Mouse (Mus musculus): Measurements from ENCODE around the gene Zfp628. TPM values are rescaled to one million over a fixed set of nuclear protein-coding genes. Genes with fewer than 3 reads are reported as not detected.

The Zfp628 gene
- total RNA-seq, 2 experiments from 2014 or later, result 7.9 to 8.4 TPM

GRCm38 (mm10) chr7:4915669-4916416, 826 bp downstream of the Zfp628 start:
- intact Hi-C loops (cut with DNase I; ENCODE audit: low total_unique reads), result no loop called here
- no peak for DNase-seq

DNA sequence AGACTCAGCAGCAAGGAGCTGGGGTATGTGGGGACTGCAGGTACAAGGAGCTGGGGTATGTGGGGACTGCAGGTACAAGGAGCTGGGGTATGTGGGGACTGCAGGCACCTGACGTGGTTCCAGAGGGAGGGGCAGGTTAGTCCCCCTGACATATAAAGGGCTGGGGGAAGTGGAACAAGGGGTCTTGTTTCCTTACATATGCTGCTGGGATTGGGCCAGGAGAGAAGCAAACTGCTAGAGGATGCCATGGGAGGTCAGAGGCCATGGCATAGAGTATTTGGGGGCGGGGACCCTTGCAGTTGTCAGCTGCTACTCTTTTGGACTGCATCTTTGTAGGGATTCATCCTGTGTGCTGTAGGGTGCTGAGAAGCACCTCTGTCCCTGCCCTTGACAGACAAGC, 2.5 kb downstream of the Zfp628 start:
- DNase-seq, result no peak
- intact Hi-C loops (cut with DNase I; ENCODE audit: low total_unique reads), result no loop called here

- no peak for DNase-seq
- intact Hi-C loops (cut with DNase I; ENCODE audit: low total_unique reads), result no loop called here
Measured at GRCm38 (mm10) chr7:4918681-4919080, 3.7 kb downstream of the Zfp628 start.

DNA sequence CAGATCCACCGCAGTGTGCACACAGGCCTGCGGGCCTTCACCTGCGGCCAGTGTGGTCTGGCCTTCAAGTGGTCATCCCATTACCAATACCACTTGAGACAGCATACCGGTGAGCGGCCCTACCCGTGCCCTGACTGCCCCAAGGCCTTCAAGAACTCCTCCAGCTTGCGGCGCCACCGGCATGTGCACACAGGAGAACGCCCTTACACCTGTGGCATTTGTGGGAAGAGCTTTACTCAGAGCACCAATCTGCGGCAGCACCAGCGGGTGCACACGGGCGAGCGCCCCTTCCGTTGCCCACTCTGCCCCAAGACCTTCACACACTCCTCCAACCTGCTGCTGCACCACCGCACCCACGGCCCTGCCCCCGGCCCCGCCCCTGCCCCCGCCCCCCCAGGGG, 4.1 kb downstream of the Zfp628 start:
- intact Hi-C loops (cut with DNase I; ENCODE audit: low total_unique reads), result no loop called here
- DNase-seq, result no peak

GRCm38 (mm10) chr7:4919971-4920370, 5.0 kb downstream of the Zfp628 start:
- DNase-seq, result no peak
- intact Hi-C loops (cut with DNase I; ENCODE audit: low total_unique reads), result no loop called here

DNA sequence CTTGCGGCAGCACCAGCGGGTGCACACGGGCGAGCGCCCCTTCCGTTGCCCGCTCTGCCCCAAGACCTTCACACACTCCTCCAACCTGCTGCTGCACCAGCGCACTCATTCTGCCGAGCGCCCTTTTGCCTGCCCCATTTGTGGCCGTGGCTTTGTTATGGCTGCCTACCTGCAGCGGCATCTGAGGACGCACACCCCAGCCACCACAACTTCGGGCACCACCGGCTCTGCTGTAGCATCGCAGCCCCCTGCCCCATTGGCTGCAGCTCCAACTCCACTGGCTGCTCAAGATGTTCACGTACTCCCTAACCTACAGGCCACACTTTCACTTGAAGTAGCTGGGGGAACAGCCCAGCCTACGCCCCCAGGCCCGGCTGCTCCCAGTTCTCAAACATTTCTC, 5.5 kb downstream of the Zfp628 start:
- DNase-seq, result no peak
- intact Hi-C loops (cut with DNase I; ENCODE audit: low total_unique reads), result no loop called here

DNA sequence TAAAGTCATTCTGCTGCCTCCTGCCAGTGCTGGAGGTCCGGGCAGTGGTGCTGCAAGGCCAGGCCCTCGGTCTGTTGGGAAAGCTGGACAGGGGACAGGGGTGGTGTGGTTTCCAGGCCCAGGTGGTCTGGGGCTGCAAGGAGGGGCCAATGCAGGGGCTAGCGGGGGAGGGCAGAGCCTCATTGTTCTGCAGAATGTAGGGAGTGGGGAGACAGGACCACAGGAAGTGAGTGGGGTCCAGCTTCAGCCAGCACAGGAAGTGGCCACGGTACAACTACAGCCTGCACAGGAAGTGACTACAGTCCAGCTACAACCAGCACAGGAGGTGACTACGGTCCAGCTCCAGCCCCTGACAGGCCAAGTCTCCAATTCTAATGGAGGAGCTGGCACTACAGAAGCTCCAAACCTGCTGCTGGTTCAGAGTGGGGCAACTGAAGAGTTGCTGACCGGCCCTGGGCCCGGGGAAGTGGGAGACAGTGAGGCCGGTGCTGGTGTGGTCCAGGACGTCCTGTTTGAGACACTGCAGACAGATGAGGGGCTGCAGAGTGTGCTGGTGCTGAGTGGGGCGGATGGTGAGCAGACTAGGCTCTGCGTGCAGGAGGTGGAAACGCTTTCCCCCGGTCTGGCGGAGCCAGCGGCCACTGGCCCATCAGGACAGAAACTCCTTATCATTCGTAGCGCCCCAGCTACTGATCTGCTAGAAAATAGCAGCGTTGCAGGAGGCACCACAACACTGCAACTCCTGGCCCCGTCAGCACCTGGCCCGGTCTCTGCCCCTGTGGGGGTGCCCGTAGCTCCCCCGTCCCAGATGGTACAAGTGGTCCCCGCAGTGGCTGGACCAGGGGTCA, 6.2 kb downstream of the Zfp628 start:
- DNase-seq, result no peak
- intact Hi-C loops (cut with DNase I; ENCODE audit: low total_unique reads), result no loop called here

DNA sequence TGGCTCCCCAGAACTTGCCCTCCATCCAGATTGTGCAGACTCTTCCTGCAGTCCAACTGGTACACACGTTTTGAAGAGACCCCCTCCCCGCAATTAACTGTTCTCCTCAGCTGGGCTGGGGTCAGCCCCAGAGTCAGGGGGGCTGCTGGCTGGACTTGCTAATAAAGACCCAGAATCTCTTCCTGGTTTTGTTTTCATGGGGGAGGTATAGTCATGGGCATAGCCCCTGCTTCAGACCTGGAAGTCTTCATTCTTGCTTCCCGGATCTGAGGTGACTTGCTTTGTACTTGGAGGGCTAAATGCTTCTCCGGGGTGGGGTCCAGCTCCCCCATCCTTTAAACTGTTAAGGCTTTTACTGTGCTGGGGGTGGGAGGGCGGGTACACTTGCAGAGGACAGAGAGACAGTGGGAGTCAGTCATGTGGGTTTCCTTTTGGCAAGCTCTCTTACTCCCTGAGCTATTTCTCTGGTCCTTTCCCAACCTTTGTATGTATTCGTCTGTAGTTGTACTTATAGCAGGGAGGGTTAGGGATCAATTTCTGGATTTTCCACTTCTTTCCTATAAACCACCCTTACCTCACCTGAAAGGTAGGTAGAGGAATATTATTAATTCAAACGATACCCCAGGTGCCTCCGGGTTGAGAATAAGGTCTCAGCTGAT, 6.9 kb downstream of the Zfp628 start, which contains the start of gene Nat14:
Nat14 (plus strand) TSS at position 205 of the 659 bp plus-strand sequence.
- DNase-seq, result no peak
- intact Hi-C loops (cut with DNase I; ENCODE audit: low total_unique reads), result no loop called here

DNA sequence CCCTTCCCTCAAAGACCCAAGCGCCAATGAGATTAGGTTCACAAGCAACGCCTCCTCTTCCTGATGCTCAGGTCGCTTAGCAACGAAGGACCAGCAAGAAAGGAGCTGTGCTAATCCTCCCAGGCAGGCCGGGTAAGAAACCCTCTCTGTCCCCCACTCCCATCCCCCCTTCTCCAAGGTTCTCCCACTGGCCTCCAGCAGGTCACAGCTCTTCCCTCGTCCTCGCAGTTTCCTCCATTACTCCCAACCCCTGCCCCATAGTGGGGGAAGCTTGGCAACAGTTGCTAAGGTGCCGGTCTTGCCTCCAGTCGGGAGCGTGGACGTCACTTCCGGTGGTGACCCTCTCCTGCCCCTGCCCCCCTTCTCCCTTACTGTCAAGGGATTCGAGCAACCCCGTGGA, 7.5 kb downstream of the Zfp628 start:
- intact Hi-C loops (cut with DNase I; ENCODE audit: low total_unique reads), result no loop called here

GRCm38 (mm10) chr7:4922931-4923565, 8.0 kb downstream of the Zfp628 start:
- DNase-seq, result no peak
- intact Hi-C loops (cut with DNase I; ENCODE audit: low total_unique reads), result no loop called here

More for the DNA sequence above, 7.5 kb downstream of the Zfp628 start:
- peak; percentile 72 for DNase-seq

GRCm38 (mm10) chr7:4923586-4924364, 8.8 kb downstream of the Zfp628 start:
- peak; percentile 78 for DNase-seq
- intact Hi-C loops (cut with DNase I; ENCODE audit: low total_unique reads), result no loop called here

DNA sequence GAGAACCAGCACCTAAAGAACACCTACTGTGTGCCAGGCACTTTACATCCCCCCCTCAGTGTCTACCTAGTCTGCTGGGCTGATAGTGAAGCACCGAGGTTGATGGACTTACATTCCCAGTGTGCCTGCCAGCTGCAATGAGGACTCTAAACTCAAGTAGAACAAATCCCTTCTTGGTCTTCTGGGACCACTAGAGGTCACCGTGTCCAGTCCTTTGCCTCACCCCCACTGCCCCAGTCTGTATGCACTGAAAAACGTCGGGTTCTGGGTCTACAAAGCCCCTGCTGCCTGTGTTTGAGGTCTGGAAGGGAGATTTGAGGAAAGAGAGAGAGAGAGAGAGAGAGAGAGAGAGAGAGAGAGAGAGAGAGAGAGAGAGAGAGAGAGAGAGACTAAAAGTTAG, 9.5 kb downstream of the Zfp628 start:
- DNase-seq, result no peak
- intact Hi-C loops (cut with DNase I; ENCODE audit: low total_unique reads), result no loop called here

DNA sequence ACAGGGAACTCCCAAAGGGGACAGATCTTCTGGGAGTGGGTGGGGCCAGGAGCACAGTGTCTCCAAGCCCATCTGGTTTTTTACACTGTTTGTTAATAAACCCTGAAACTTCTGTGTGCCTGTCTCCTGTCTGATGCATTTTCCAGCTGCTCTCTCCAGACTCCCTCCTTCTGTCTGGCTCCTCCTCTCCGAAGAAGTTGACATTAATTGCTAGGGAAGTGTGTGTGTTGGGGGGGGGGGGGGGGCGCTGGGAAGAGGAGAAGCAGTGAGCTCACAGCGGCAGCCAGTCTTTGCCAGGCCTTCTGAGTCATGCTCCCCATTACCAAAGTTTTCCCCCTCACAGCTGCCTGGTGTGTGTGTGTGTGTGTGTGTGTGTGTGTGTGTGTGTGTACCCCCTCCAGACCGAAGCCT, 9.9 kb downstream of the Zfp628 start:
- DNase-seq, result peak; percentile 70
- intact Hi-C loops (cut with DNase I; ENCODE audit: low total_unique reads), result no loop called here

DNA sequence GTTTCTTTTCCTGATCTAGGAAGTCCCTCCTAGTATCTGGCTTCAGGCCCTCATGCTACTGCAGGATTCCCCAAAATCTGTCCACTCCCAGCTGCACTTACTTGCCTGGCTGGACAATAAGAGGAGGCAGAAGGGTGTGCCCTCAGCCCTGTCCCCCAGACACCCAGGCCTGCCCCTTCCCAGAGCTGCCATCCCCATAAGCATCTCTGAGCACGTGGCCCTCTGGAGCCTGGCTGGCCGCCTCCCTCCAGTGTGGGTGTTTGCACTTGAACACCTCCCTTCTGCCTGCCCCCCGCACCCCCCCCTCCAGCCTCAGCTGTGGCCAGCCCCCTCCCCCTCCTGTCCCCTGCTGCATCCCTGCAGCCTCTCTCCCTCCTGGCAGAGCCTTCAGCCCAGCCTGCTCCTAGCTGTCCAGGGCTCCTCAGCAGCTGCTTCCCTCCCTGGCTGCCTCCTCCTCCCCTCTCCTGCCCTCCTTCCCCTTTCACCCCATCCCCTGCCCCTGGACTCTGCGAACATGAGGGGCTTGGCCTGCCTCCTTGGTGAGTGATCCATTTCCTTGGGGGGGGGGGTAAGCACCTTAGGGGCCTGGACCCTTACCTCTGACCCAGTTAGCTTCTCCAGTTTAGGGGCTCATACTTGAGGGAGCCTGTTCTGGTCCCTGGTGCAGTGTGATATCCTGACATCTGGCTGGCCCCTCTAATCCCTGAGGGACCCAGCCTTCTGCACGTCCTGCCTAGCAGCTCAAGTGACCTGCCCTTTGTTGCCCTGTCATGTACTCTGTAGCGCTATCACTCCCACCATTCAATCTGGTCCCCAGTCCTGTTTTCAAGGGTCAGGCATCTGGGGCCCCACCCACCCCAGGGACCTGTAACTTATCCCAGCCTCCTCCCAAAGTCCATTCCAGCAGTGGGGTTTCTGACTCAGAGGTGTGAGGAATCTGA, 10.7 kb downstream of the Zfp628 start, which contains the start of gene Ssc5d:
Ssc5d (plus strand) TSS at position 345 of the 941 bp plus-strand sequence.
- peak; percentile 85 for DNase-seq
- intact Hi-C loops (cut with DNase I; ENCODE audit: low total_unique reads), result no loop called here

DNA sequence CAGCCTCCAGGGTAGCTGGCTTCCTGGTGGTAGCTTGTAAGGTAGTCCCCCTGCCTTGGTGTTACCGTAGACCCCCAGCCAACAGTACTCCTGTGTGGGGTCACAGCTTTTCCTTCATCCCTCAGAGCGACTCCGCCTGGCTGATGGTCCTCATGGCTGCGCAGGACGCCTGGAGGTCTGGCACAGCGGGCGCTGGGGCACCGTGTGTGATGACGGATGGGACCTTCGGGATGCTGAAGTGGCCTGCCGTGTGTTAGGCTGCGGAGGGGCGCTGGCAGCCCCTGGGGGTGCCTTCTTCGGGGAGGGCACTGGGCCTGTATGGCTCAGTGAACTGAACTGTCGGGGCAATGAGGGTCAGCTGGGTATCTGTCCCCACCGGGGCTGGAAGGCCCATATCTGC, 11.8 kb downstream of the Zfp628 start:
- intact Hi-C loops (cut with DNase I; ENCODE audit: low total_unique reads), result no loop called here
- DNase-seq, result no peak

DNA sequence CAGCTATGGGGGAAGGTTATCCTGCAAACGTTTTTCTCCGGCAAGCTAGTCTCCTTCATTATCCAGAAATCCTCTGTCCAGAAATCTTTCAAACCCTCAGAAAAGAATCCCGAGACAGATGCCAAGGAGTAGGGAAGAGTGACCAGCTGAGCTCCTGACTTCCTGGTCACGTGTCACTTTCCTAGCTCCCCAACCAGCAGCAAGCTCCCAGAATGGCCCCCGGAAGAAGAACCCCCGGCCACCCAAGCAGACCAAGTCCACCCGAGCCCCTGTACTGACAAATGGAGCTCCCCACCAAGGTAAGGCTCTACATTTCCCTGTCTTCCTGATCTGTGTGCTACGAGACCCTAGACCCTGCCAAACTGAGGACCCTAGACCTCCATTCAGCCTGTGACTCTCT, 12.7 kb downstream of the Zfp628 start:
- intact Hi-C loops (cut with DNase I; ENCODE audit: low total_unique reads), result no loop called here
- no peak for DNase-seq

DNA sequence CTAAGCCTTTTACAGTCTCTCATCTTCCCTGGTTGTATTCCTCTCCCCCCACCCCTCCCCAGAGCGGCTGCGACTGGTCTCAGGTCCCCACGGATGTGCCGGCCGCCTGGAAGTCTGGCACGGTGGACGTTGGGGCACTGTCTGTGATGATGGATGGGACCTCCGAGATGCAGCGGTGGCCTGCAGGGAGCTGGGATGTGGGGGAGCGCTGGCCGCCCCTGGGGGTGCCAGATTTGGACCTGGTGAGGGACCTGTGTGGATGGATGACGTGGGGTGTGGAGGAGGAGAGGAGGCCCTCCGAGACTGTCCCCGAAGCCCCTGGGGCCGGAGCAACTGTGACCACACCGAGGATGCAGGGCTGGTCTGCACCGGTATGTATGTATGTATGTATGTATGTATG, 13.3 kb downstream of the Zfp628 start:
- intact Hi-C loops (cut with DNase I; ENCODE audit: low total_unique reads), result no loop called here
- no peak for DNase-seq

GRCm38 (mm10) chr7:4933103-4933502, 18.1 kb downstream of the Zfp628 start:
- no peak for DNase-seq
- intact Hi-C loops (cut with DNase I; ENCODE audit: low total_unique reads), result no loop called here
